Mouse (Mus musculus) hindbrain, embryonic 16.5 days (tissue): Measurements from ENCODE around the gene Slc24a5. TPM values are rescaled to one million over a fixed set of nuclear protein-coding genes. Genes with fewer than 3 reads are reported as not detected.

Source experiments
- ATAC-seq: fragments of 200-750 bp; cut with Nextera tagmentation; 2 replicates; pipeline ENCODE4 v1.8.0; 2017; ENCODE audit warnings: moderate TSS enrichment, moderate library complexity
- H3K27ac ChIP-seq: fragments of 300-500 bp; sonication (generic); 2 replicates; pipeline ENCODE4 v1.5.1; 2014; ENCODE audit warnings: low read depth, mild to moderate bottlenecking, control low read depth, low read length, moderate library complexity
- H3K27me3 ChIP-seq: fragments of 300-500 bp; sonication (generic); replicated peaks from 2 replicates; pipeline ENCODE4 v1.6.1; 2014; ENCODE audit warnings: low read length; ENCODE audit not compliant: control insufficient read depth, insufficient read depth
- H3K36me3 ChIP-seq: fragments of 300-500 bp; sonication (generic); 2 replicates; pipeline ENCODE4 v1.6.1; 2014; ENCODE audit warnings: mild to moderate bottlenecking, low read length, moderate library complexity, mixed read lengths; ENCODE audit not compliant: control insufficient read depth, insufficient read depth
- H3K4me1 ChIP-seq: fragments of 300-500 bp; sonication (generic); 2 replicates; pipeline ENCODE4 v1.6.1; 2014; ENCODE audit warnings: low read depth, low read length; ENCODE audit not compliant: control insufficient read depth, insufficient read depth
- H3K4me2 ChIP-seq: fragments of 300-500 bp; sonication (generic); 2 replicates; pipeline ENCODE4 v1.6.1; 2014; ENCODE audit warnings: mild to moderate bottlenecking, low read length, control low read depth, moderate library complexity
- H3K4me3 ChIP-seq: fragments of 300-500 bp; sonication (generic); 2 replicates; pipeline ENCODE4 v1.5.1; 2014; ENCODE audit warnings: mild to moderate bottlenecking, low read length, control low read depth, moderate library complexity
- H3K9ac ChIP-seq: fragments of 300-500 bp; sonication (generic); 2 replicates; pipeline ENCODE4 v1.6.1; 2014; ENCODE audit warnings: low read depth, mild to moderate bottlenecking, control low read depth, low read length, moderate library complexity
- H3K9me3 ChIP-seq: fragments of 300-500 bp; sonication (generic); 2 replicates; pipeline ENCODE4 v1.6.1; 2014; ENCODE audit warnings: mild to moderate bottlenecking, low read length, moderate library complexity; ENCODE audit not compliant: control insufficient read depth
- WGBS: fragments of 180-500 bp; shearing (Covaris S2); extraction: QIAGEN DNeasy Blood & Tissue Kit; methylation state at CpG from one replicate; pipeline ENCODE4 v1.1.7; 2014; 5-methylcytosine and 5-hydroxymethylcytosine counted together
- polyA plus RNA-seq: library from polyadenylated mRNA; unstranded; fragments of >200 nt; fragmentation: Nextera tagmentation; extraction: Ambion mirVana; gene quantifications from 2 replicates; pipeline ENCODE4 v1.2.1, GENCODE M21; 2015

The Slc24a5 gene
- polyA plus RNA-seq, 1 experiment from 2014 or later, result 4.5 TPM

DNA sequence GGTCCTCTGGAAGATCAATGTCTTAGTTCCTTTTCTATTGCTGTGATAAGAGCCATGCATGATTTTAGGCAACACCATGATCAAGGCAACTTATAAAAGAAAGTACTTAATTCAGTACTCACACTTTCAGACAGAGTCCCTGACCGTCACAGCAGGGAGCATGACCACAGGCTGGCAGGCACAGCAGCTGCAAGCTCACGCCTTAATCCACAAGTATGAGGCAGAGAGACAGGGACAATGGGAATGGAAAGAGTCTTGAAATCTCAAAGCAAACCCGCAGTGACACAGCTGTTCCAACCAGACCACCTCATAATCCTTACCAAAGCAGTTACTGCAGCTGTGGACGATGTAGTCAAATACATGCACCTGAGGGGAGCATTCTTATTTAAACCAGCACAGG lies 66.2 kb downstream of the Slc24a5 start:
- H3K9me3 ChIP-seq, result no peaks in the 10 kb centered on the region
- peaks cover 4% of the 10 kb centered on the region; the same call in 1 of the 2 replicates for H3K4me1 ChIP-seq
- WGBS, result 36% methylated on average over 4 of the region's 4 CpGs
- H3K36me3 ChIP-seq, result no peaks in the 10 kb centered on the region
- H3K27ac ChIP-seq, result no peak overlapping the region
- no peak overlapping the region for H3K4me2 ChIP-seq
- H3K9ac ChIP-seq, result no peak overlapping the region
- ATAC-seq, result no peak
- H3K4me3 ChIP-seq, result no peak overlapping the region
- no peaks in the 10 kb centered on the region for H3K27me3 ChIP-seq

DNA sequence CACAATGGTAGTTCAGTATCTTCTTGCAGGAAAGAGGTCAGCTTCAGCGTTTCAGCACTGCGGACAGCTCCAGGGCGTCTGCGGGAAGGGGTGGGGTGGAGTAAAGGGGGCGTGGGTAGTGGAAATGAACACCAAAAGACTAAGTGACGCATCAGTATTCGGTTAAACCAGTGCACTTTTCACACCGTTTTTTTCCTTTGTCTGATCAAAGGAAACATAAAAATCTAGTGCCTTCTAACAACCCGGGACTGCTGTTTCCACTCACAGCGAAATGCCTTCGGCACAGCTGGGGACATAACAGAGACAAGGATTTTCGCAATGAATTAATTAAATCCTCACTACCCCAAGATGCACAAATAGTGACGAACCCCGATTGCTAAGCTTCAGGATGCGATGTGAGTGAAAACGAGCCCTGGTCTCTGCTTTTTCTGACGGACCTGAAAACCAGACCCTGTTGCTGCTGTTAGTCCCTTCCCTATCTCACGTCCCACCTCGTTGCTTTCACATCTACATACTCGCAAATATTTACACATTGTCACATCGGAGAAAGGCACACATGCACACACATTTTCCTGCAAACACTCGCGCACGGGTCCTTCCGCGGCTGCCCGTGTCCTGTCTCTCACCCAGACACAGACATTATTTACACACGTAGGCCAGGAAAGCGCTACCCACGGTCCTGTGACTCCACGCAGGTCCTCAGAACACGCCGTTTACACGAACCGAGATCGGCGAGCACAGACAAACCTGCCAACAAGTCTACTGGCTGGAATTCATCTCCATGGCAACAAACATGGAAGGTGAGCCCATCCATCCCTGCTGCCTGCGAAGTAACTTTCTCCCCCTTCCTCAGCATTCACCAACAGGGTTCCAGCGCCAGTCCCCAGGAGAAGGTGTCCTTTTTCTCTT lies 68.2 kb downstream of the Slc24a5 start, which contains the start of gene Ctxn2:
Gene Ctxn2 (plus strand): TSS at position 790 of the 909 bp plus-strand sequence.
- peak; percentile 83 for ATAC-seq
- Histone ChIP-seq H3K27me3 (no peaks in the 10 kb centered on the region), H3K27ac (peak within 1 kb of the TSS; percentile 84), H3K4me2 (peak within 1 kb of the TSS; percentile 77), H3K4me3 (peak within 1 kb of the TSS; percentile 47), H3K4me1 (peaks cover 4% of the 10 kb centered on the region; the same call in 1 of the 2 replicates), H3K36me3 (no peaks in the 10 kb centered on the region), H3K9ac (peak within 1 kb of the TSS; percentile 67), H3K9me3 (no peaks in the 10 kb centered on the region)
- 2% methylated on average over 39 of the region's 39 CpGs for WGBS

DNA sequence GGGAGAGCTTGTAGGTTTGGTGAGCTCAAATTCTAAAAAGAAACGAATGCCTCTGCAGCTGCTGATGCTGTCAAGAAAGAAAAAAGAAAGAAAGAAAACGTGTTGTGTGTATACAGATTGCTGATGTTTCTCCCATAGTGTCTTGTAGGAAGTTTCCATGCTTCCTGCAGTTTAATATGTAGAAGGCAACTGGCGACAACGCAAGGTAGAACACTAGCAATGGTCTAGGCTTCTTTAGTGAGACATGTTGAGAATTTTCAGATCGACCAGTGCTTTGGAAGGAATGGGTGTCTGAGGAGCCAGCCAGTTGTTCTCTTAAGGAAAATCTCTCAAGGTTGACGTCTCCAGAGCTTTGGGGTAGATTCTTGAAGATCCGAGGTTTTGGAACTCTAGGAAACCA lies 68.9 kb downstream of the Slc24a5 start:
- peak; percentile 19 for ATAC-seq
- WGBS, result 25% methylated on average over 7 of the region's 7 CpGs
- Histone ChIP-seq H3K27me3 (no peaks in the 10 kb centered on the region), H3K9me3 (no peaks in the 10 kb centered on the region), H3K36me3 (no peaks in the 10 kb centered on the region), H3K27ac (peak overlapping the region; percentile 84), H3K4me2 (peak overlapping the region; percentile 77), H3K4me1 (peaks cover 4% of the 10 kb centered on the region; the same call in 1 of the 2 replicates), H3K9ac (peak overlapping the region; percentile 67), H3K4me3 (peak overlapping the region; percentile 47)

Other genes starting within 250 kb of the Slc24a5 start
- 164 and 178 TPM in 2 replicates for gene Myef2, start 55.5 kb downstream of the Slc24a5 start, polyA plus RNA-seq
- gene Ctxn2, start 68.6 kb downstream of the Slc24a5 start, polyA plus RNA-seq, result 23.4 and 27.4 TPM in 2 replicates
- gene Slc12a1, start 84.4 kb downstream of the Slc24a5 start, polyA plus RNA-seq, result 0.04 TPM in 2 replicates
- 72.8 and 75.4 TPM in 2 replicates for gene Dut, start 179.1 kb downstream of the Slc24a5 start, polyA plus RNA-seq